In the genomic region with DNA sequence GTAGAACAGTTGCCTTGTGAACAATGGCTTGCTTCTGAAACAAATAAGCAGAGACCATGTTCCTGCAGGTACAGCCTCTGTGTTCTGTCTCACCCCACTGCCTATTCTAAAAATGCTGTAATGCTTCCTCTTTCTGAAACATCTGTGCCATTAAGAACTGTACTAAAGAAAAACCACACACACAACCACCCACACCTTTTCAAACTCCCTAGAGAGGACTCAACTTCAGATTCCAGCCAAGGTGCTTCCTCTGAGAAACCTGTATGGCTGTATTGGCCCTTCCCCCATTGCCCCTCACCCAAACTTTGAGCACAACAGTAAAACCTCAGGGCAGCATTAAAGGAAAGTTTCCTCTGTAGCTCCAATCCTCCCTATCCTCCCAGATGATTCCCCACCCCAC, we compare ENCODE assay signal across 17 mouse cellular contexts. TPM values are rescaled to one million over a fixed set of nuclear protein-coding genes. Genes with fewer than 3 reads are reported as not detected.
"Had no signal": no experiment of that assay in that cellular context is flagged by ENCODE, and none has a peak within 500 bp of the region (broad histone marks: within the 10 kb centered on the region; RNA-seq: fewer than 3 reads in every experiment).

No protein-coding gene starts in this region.

- H3K27me3 ChIP-seq: liver, embryonic 13.5 days; megakaryocyte, embryonic 14.5 days; neural tube, embryonic 12.5 days; stomach, embryonic 15.5 days had no signal

- H3K36me3 ChIP-seq: limb, embryonic 10.5 days; liver, embryonic 13.5 days; neural tube, embryonic 12.5 days; stomach, embryonic 15.5 days had no signal

- H3K4me2 ChIP-seq: liver, embryonic 13.5 days; midbrain, embryonic 11.5 days; neural tube, embryonic 12.5 days; stomach, embryonic 15.5 days had no signal

- H3K9me3 ChIP-seq: limb, embryonic 10.5 days; liver, embryonic 13.5 days; neural tube, embryonic 12.5 days; stomach, embryonic 15.5 days had no signal

- H3K4me3 ChIP-seq: left cerebral cortex, adult 2 months; limb, embryonic 10.5 days; liver, embryonic 13.5 days; megakaryocyte, embryonic 14.5 days; neural tube, embryonic 12.5 days; stomach, embryonic 15.5 days had no signal

- H3K4me1 ChIP-seq: limb, embryonic 10.5 days; liver, embryonic 13.5 days; megakaryocyte, embryonic 14.5 days; neural tube, embryonic 12.5 days; stomach, embryonic 15.5 days had no signal

- H3K27ac ChIP-seq: left cerebral cortex, adult 2 months; limb, embryonic 10.5 days; liver, embryonic 13.5 days; macrophage; neural tube, embryonic 12.5 days; stomach, embryonic 15.5 days had no signal

- ATAC-seq: intestine, postnatal 0 days; liver, postnatal 0 days; lung, postnatal 0 days had no signal

- DNase-seq: kidney, adult 8-10 months; kidney, postnatal 25 days; liver, embryonic 13.5 days; liver, postnatal 0 days; retina, postnatal 1 day; right cerebral cortex, postnatal 4 days; thymus, adult 2 months; thymus, postnatal 36 days had no signal

- H3K9ac ChIP-seq: liver, embryonic 13.5 days; liver, postnatal 0 days; neural tube, embryonic 12.5 days; stomach, embryonic 15.5 days had no signal

RNA-seq across cellular contexts. Expression of gene Bend5, which starts 15.0 kb away (rescaled TPM):
- polyA plus RNA-seq: macrophage had no signal
